Mouse (Mus musculus) kidney, embryonic 14.5 days (tissue): ENCODE data around the gene Pmm2. TPM values are rescaled to one million over a fixed set of nuclear protein-coding genes. Genes with fewer than 3 reads are reported as not detected.

Source experiments
- ATAC-seq: fragments of 200-750 bp; cut with Nextera tagmentation; 2 replicates; pipeline ENCODE4 v1.8.0; 2017; ENCODE audit warnings: moderate number of reproducible peaks, mild to moderate bottlenecking, moderate TSS enrichment, moderate library complexity; ENCODE audit not compliant: low FRiP score, low TSS enrichment
- H3K27ac ChIP-seq: fragments of 300-500 bp; sonication (generic); 2 replicates; pipeline ENCODE4 v1.5.1; 2014; ENCODE audit warnings: low read depth, mild to moderate bottlenecking, low read length, moderate library complexity, mixed read lengths
- H3K27me3 ChIP-seq: fragments of 300-500 bp; sonication (generic); 2 replicates; pipeline ENCODE4 v1.6.1; 2014; ENCODE audit warnings: mild to moderate bottlenecking, low read length; ENCODE audit not compliant: control insufficient read depth, insufficient read depth
- H3K36me3 ChIP-seq: fragments of 300-500 bp; sonication (generic); 2 replicates; pipeline ENCODE4 v1.6.1; 2014; ENCODE audit warnings: low read length, mixed read lengths; ENCODE audit not compliant: control insufficient read depth, insufficient read depth
- H3K4me1 ChIP-seq: fragments of 300-500 bp; sonication (generic); 2 replicates; pipeline ENCODE4 v1.6.1; 2014; ENCODE audit warnings: low read length, mixed read lengths; ENCODE audit not compliant: control insufficient read depth, insufficient read depth
- H3K4me2 ChIP-seq: fragments of 300-500 bp; sonication (generic); replicated peaks from 2 replicates; pipeline ENCODE4 v1.6.1; 2014; ENCODE audit warnings: low read depth, mild to moderate bottlenecking, low read length
- H3K4me3 ChIP-seq: fragments of 300-500 bp; sonication (generic); 2 replicates; pipeline ENCODE4 v1.5.1; 2014; ENCODE audit warnings: mild to moderate bottlenecking, low read length
- H3K9ac ChIP-seq: fragments of 300-500 bp; sonication (generic); 2 replicates; pipeline ENCODE4 v1.6.1; 2014; ENCODE audit warnings: low read depth, mild to moderate bottlenecking, low read length, moderate library complexity
- H3K9me3 ChIP-seq: fragments of 300-500 bp; sonication (generic); 2 replicates; pipeline ENCODE4 v1.6.1; 2016; ENCODE audit warnings: low read length; ENCODE audit not compliant: control insufficient read depth
- WGBS: fragments of 180-500 bp; shearing (Covaris S2); extraction: QIAGEN DNeasy Blood & Tissue Kit; methylation state at CpG from one replicate; pipeline ENCODE4 v1.1.7; 2014; 5-methylcytosine and 5-hydroxymethylcytosine counted together
- polyA plus RNA-seq: library from polyadenylated mRNA; unstranded; fragments of >200 nt; fragmentation: Nextera tagmentation; extraction: Ambion mirVana; gene quantifications from 2 replicates; pipeline ENCODE4 v1.2.1, GENCODE M21; 2014

Pmm2 gene
- polyA plus RNA-seq, 1 experiment from 2014 or later: 59.4 TPM

- no peak for ATAC-seq
- WGBS: 86% methylated on average over 4 of the region's 4 CpGs
- Histone ChIP-seq H3K27ac (no peak overlapping the region), H3K4me3 (no peak overlapping the region), H3K9ac (no peak overlapping the region), H3K4me2 (no peak overlapping the region), H3K9me3 (no peaks in the 10 kb centered on the region), H3K27me3 (no peaks in the 10 kb centered on the region), H3K36me3 (no peaks in the 10 kb centered on the region), H3K4me1 (no peaks in the 10 kb centered on the region)
Observed at GRCm38 (mm10) chr16:8678676-8679075, 41.2 kb downstream of the Pmm2 start.

- H3K9ac ChIP-seq: no peak overlapping the region
- no peak overlapping the region for H3K4me3 ChIP-seq
- WGBS: 81% methylated on average over 3 of the region's 3 CpGs
- no peak overlapping the region for H3K4me2 ChIP-seq
- no peaks in the 10 kb centered on the region for H3K36me3 ChIP-seq
- no peaks in the 10 kb centered on the region for H3K9me3 ChIP-seq
- no peak overlapping the region for H3K27ac ChIP-seq
- H3K27me3 ChIP-seq: no peaks in the 10 kb centered on the region
- H3K4me1 ChIP-seq: no peaks in the 10 kb centered on the region
- no peak for ATAC-seq
Observed at GRCm38 (mm10) chr16:8679780-8680179, 42.3 kb downstream of the Pmm2 start.

- H3K27me3 ChIP-seq: no peaks in the 10 kb centered on the region
- WGBS: 87% methylated on average over 5 of the region's 5 CpGs
- no peaks in the 10 kb centered on the region for H3K4me1 ChIP-seq
- no peak for ATAC-seq
- no peak within 1 kb of the TSS for H3K9ac ChIP-seq
- H3K4me2 ChIP-seq: no peak within 1 kb of the TSS
- H3K36me3 ChIP-seq: peaks cover 3% of the 10 kb centered on the region; the same call in 1 of the 2 replicates
- no peaks in the 10 kb centered on the region for H3K9me3 ChIP-seq
- H3K4me3 ChIP-seq: no peak within 1 kb of the TSS
- H3K27ac ChIP-seq: no peak within 1 kb of the TSS
Observed at GRCm38 (mm10) chr16:8680470-8680869, 43.0 kb downstream of the Pmm2 start, which contains the start of gene Gm5767. Gene Gm5767 (plus strand): TSS chr16:8680770.

- Histone ChIP-seq H3K9ac (no peak overlapping the region), H3K36me3 (peaks cover 34% of the 10 kb centered on the region), H3K4me2 (no peak overlapping the region), H3K4me3 (no peak overlapping the region), H3K9me3 (no peaks in the 10 kb centered on the region), H3K27me3 (no peaks in the 10 kb centered on the region), H3K4me1 (no peaks in the 10 kb centered on the region), H3K27ac (no peak overlapping the region)
- 65% methylated on average over 4 of the region's 4 CpGs for WGBS
- ATAC-seq: no peak
Observed at GRCm38 (mm10) chr16:8685087-8685486, 47.6 kb downstream of the Pmm2 start.

GRCm38 (mm10) chr16:8686121-8686870 is 48.8 kb downstream of the Pmm2 start:
- H3K27me3 ChIP-seq: no peaks in the 10 kb centered on the region
- peak; percentile 44 for ATAC-seq
- no peak overlapping the region for H3K27ac ChIP-seq

GRCm38 (mm10) chr16:8686871-8687535 is 49.5 kb downstream of the Pmm2 start:
- Histone ChIP-seq H3K27me3 (no peaks in the 10 kb centered on the region), H3K4me2 (no peak overlapping the region), H3K27ac (no peak overlapping the region), H3K4me3 (no peak overlapping the region), H3K4me1 (no peaks in the 10 kb centered on the region), H3K36me3 (peaks cover 54% of the 10 kb centered on the region), H3K9me3 (no peaks in the 10 kb centered on the region), H3K9ac (no peak overlapping the region)
- ATAC-seq: peak; percentile 28
- 84% methylated on average over 11 of the region's 11 CpGs for WGBS

More at GRCm38 (mm10) chr16:8686121-8686870, 48.8 kb downstream of the Pmm2 start:
- peaks cover 47% of the 10 kb centered on the region for H3K36me3 ChIP-seq
- no peak overlapping the region for H3K9ac ChIP-seq
- no peaks in the 10 kb centered on the region for H3K9me3 ChIP-seq
- 63% methylated on average over 7 of the region's 7 CpGs for WGBS
- H3K4me1 ChIP-seq: no peaks in the 10 kb centered on the region
- no peak overlapping the region for H3K4me2 ChIP-seq
- H3K4me3 ChIP-seq: no peak overlapping the region

GRCm38 (mm10) chr16:8687559-8688112 is 50.2 kb downstream of the Pmm2 start:
- Histone ChIP-seq H3K9ac (no peak overlapping the region), H3K9me3 (no peaks in the 10 kb centered on the region), H3K4me3 (no peak overlapping the region), H3K4me2 (no peak overlapping the region), H3K27ac (no peak overlapping the region), H3K4me1 (no peaks in the 10 kb centered on the region), H3K36me3 (peaks cover 60% of the 10 kb centered on the region), H3K27me3 (no peaks in the 10 kb centered on the region)
- no peak for ATAC-seq

- ATAC-seq: no peak
- Histone ChIP-seq H3K9me3 (no peaks in the 10 kb centered on the region), H3K4me2 (no peak overlapping the region), H3K9ac (no peak overlapping the region), H3K27ac (no peak overlapping the region), H3K4me1 (no peaks in the 10 kb centered on the region), H3K27me3 (no peaks in the 10 kb centered on the region), H3K4me3 (no peak overlapping the region), H3K36me3 (peaks cover 84% of the 10 kb centered on the region)
- WGBS: 95% methylated on average over 11 of the region's 11 CpGs
Observed at GRCm38 (mm10) chr16:8689979-8690656, 52.6 kb downstream of the Pmm2 start.
